Mouse (Mus musculus) fat pad, adult 2 months (tissue): ENCODE measurements at regions not wholly inside any gene's neighbourhood (a gene's known extent, or its start where the extent isn't known, plus 50 kb on each side); places are given as distances from the start of the nearest gene placed in this dataset.

Source experiments
- DNase-seq: peaks from one replicate; pipeline ENCODE4 v3.0.0-alpha.2; 2011; ENCODE audit warnings: low read depth, low spot score; ENCODE audit errors: extremely low read depth

DNA sequence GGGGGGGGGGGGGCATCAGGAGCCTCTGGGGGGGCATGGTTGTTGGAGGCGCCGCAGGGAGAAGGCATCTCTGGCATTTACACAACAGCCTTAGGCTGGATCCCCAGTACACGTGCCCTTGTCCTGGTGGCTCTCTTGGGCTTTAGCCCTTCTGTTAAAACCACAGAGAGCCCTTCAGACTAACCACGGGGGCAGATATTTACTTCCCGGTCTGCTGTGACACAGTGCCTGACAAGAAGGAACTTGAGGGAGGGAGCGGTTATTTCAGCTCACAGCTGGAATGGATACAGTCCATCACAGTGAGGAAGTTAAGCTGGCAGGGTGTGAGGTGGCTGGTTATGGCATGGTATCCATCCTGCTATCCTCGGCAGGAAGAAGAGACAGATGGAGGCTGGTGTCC, 71.0 kb upstream of the Gm11733 start:
- DNase-seq, result no peak

DNA sequence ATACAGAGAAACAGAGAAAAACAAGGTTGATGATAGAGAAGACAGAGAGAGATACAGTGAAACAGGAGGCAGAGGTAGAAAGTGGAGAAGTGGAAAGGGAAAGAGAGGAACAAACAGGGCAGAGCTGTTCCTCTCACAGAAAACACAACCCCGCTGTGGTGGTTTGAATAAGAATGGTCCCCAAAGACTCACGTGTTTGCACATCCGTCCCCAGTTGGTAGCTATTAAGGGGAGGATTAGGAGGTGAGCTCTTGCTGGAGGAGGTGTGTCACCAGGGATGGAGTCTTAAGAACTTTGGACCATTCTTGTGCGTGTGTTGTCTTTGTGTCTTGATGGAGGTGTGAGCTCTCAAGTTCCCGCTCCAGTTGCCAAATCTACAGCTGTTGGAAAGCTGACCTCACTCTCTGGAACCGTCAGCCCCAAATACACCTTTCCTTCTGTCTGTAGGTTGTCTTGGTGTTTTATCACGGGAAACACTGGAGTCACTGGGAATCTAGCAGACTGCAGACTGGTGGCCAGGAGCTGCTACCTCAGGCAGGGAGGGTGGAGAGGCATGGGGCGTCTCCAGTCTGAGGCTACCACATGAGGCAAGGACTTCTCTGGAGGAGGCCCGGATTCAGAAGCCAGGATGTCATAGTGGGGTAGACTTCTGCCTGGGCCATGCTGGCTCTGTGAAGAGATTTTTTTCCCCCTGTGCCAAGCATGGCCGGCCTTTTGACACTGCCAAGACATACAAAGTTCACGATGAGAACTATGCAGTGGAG, 70.0 kb upstream of the Gm11733 start:
- no peak for DNase-seq

DNA sequence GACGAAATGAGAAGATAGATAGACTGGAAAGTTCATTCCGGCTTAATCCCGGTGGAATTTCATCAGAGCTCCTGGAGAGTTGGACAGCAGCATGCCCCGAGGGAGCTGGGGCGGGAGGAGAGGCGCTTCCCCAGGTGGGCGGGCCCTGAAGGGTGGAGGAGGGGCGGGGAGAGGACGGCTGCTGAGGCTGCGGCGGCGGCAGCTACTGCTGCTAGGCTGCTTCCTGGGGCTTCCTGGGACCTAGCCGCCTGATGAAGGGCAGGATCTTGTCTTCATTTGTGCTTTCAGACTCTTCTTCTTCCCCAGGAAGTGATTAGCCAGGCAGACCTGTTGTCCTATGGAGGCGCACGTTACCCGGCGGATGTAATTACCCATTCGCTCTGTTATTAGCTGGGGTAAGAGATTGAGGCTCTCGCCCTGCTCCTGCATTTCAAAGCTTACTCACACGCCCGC, 69.3 kb upstream of the Gm11733 start:
- peak; percentile 31 for DNase-seq

DNA sequence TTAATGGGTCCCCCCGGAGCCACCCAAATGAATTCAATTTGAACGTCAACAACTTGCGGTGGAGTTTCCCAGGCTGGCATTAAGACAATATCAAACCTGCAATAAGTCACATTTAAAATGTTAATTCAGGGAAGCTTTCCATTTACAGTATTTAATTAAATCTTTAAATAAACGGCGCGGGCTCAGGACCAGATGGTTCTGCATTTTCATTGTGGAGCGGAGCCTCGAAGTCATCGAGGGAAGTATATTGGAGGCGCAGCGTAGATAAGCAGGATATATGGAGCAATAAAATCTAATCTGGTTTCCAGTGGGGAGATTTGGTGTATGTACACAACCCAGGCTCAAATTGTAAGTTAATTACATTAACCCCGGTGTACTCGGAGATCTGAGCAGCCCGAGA, 68.7 kb upstream of the Gm11733 start:
- no peak for DNase-seq

DNA sequence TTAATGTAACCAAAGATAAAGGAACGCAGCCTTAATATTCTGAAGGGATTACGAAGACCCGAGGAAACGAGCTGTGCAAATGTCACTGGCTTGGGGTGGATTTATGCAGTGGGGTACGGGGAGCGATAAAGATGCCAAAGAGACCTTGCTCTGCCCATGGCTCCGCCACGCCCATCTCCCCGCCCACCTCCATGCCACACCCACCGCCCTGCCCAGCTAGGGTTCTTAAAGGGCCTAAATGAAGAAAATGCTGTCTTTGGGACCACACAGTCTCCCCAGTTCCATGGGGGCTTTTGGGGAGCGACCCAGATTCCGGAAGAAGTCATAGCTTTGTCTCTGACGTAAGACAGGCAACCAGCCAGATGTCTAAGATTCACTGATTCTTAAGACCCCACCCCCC, 68.2 kb upstream of the Gm11733 start:
- no peak for DNase-seq

DNA sequence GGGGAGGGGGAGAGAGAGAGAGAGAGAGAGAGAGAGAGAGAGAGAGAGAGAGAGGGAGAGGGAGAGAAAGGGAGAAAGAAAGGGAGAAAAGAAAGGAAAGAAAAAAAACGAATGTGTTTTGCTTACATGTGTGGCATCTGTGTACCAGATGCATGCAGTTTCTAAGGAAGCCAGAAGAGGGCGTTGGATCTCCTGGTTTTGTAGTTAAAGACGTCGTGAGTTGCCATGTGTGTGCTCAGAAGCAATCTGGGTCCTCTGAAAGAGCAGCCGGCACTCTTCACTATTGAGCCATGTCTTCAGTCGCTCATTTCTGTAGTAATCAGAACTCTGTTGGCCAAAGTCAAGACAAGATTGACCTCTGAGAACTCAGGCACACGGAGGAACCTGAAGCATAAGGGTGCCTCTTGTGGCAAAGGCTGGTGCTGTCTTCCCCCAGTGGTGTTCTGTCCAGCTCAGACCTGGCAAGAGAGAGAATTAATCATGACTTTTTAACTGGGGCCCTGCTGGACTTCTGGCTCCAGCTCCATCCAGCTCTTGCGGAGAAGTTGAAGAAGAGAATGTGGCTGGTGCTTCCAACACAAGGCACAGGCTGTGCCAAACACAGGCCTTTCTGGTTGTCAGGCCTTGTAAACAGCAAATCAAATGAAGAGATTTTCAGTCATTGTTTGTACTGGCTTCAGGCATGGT, 67.0 kb upstream of the Gm11733 start:
- DNase-seq, result no peak

DNA sequence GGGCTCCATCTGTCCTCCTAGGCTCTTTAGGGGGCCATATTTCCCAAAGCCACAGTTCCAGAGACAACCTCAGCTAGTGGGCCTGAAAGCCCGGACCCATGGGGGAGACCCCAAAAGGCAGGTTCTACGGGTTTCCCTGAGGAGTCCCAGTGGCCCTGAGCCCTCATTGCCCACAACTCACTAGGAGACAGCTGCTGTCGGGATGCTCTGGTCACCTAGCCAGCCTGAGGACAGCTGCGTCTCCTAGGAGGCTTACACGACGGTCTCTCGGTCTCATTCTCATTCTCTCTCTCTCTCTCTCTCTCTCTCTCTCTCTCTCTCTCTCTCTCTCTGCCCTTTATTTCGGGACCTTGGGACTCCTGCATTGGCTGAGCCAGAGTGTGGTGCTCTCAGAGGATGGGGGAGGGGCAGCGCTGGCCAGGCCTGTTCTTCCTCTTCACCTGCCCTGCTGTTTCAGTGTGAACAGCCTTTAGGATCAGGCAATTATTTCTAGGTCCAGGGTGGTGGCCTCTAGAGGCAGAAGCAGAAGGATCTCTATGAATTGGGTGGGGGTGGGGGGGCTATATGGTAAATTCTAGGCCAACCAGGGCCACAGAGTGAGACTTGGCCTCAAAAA, 66.1 kb upstream of the Gm11733 start:
- DNase-seq, result no peak

DNA sequence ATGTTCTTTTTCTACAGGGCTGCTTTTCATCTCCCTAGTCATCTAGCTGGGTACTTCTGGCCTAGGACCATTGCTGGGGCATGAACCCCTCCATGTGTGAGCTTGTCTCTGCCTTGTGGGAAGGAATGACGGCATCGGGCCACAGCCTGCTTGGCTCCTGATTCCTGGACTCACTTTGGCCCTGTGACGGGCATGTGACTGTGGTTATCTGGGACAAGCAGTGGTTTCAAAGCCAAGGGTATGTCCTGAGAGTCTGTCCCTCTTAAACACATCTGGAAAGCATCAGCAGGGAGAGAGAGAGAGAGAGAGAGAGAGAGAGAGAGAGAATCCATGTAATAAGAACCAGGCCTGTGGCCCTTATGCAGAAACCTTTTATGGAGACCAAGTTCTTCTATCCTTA, 65.2 kb upstream of the Gm11733 start:
- DNase-seq, result no peak

DNA sequence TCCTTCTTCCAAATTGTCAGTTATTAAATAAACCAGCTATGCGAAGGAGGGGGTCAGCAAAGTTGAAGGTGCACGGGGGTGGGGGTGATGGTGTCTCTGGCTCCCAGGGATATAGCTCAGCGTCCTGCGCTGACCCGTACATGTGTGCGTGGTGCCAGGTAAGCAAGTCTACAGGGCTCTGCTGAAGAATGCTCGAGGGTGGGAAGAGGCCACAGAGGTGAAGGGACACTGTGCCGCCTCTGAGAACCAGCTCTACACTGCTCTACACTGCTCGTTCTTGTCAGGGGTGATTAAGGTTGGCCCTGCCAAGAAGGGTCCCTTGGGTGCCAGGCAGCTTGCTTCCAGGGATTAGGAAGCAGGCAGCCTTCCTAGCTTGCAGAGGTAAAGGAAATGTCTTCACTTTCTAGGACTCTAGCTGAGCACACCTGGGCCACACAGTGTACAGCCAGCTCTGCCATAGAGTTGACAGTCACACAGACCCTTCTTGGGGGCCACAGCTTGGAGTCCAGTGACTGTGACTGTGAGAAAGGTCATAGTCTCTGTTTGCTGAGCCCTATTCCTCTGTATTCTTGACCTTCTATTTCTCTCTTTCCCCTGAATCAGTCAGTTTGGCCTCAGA, 64.7 kb upstream of the Gm11733 start:
- no peak for DNase-seq

DNA sequence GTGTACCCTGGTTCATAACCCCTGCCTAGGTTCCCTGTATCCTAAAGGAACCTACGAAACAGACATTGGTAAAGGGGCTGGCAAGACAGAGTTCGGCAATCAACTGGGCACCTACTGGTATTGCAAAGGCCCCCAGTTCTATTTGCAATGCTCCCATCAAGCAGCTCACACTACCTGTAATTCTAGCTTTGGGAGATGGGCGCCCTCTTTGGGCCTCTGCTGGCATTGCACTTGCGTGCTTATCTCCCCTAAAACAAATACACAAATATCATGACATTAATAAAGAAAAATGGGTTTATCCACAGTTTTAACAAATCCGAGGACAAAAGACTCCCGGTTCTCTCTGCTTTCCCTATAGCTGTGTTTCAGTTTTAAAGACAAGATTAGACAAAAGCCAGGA, 61.5 kb upstream of the Gm11733 start:
- DNase-seq, result no peak

DNA sequence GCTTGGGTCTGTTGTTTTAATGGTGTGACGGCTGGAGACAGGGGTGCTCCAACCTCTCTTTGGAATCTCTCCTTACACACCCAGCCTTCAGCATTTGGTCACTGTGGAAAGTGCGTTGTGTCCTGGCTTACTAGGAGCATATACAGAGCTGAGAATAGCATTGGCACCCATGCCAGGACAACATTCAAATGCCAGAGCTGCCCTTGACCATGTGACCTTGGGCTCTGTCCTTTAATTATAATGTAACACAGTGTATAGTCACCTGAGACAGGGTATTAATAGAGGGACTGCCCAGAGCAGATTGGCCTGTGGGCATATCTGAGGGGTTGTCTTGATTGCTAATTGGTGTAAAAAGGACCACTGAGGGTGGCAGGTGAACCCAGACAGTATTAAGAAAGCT, 60.7 kb upstream of the Gm11733 start:
- no peak for DNase-seq

DNA sequence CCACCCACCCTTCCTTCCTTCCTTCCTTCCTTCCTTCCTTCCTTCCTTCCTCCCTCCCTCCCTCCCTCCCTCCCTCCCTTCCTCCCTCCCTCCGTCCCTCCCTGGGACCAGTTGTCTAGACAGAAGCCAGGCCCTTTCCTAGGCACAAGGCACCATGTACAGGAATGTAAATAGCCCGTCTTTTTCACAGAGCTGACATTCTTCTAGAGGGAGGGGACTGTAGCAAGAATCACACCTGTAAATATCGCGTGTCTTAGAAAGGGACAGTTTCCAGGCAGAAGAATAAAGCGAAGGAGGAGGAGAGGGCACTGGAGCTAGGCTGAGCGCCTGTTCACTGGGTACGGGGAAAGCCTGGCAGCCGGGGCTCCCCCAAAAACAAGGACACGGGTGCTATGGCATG, 58.7 kb upstream of the Gm11733 start:
- DNase-seq, result no peak

DNA sequence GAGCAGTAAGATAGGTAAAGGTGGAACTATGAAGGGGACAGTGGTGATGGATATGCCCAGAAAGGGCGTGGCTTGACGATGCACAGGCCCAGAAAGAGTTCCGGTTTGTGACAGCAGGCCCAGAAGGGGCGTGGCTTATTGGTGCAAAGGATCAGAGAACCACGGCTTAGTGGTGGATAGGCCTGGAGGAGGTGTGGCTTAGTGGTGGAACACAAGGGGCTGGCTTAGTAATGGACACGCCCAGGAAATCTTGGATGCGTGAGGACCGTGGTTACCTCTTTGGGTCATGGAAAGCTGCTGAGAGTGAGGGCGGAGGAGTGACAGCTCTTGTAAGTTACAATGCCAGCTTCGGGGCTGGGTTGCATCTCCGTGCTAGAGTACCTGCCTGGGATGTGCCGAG, 58.2 kb upstream of the Gm11733 start:
- DNase-seq, result no peak

DNA sequence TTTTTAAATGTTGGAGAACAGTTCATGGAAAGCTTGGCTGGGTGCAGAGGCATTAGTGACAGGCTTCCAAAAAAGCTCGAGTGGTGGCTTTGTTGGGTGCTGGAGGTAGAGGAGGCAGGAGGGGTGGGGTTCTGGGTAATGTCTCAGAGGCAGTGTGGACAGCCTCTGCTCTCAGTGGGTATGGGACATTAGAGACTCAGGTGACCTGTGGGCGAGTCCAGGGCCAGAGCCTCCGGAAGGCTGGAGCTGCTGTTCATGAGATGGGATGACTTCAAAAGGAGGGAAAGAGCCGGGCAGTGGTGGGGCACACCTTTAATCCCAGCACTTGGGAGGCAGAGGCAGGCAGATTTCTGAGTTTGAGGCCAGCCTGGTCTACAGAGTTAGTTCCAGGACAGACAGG, 57.5 kb upstream of the Gm11733 start:
- DNase-seq, result no peak

DNA sequence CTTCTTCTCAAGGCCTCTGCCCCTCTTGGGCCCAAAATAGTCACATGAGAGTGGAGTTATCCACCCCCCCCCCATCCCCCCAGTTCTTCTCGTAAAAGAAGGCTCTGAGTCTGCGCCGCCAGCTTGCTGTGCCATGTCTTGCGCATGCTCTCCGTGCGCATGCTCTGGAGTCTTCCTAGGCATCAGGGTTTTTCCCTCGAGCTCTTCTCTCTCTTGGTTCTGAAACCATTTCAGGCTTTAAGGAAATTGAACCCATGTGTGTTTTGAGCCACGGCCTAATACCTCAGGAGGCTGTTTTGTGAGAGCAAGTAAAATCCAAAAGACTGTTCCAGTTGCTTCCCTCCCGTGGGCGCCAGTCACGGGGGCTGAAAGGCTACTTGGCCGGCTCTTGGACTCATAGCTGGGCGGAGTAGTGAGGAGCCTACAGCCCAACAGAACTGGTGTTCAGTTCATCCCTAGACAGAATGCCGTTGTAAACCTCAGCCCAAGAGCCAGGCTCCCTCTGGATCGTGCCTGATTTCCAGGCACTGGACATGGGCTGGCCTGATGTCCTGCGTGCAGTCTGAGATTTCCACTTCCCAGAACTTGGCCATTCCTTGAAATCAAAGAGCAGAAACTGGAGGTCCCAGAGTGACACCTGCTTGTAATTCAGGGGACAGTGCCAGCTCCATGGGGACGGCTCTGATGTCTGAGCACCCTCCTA, 56.2 kb upstream of the Gm11733 start:
- no peak for DNase-seq

DNA sequence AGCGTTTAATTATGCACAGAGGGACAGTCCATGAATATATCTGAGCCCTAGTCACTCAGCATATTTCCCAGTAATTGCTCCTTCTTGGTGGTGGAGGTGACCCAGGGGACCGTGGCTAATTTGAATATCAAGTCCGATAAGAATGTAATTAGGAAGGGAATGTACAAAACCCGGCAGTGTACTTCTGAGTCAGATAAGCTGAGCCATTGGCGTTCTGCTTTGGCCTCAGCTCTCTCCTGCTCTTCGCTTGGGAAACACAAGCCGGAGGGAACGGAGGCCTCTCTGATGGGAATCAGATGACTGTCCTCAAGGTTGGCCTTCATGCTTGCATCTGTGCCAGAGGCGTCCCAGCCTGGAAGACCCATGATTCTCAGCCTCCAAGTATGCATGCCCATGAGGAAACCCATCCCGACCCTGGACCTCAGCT, 54.8 kb upstream of the Gm11733 start:
- DNase-seq, result no peak

DNA sequence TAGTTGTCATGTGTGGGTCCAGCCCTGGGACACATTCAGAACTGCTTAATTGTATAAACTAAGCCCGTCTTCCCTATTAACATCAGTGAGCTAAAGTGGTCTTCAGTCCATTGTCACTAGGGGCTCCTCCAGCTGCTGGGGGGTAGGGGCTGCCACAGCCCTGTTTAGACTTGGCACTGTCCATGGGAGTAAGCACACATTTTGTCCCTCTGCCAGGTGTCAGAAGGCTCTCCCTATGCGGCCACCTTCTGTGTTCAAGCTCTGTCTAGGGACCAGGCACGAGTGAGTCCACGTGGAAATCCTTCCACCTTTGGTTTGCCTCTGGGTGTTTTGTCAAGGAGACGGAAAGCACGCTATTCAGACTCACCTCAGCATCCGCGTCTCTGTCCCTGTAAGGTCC, 54.3 kb upstream of the Gm11733 start:
- no peak for DNase-seq

DNA sequence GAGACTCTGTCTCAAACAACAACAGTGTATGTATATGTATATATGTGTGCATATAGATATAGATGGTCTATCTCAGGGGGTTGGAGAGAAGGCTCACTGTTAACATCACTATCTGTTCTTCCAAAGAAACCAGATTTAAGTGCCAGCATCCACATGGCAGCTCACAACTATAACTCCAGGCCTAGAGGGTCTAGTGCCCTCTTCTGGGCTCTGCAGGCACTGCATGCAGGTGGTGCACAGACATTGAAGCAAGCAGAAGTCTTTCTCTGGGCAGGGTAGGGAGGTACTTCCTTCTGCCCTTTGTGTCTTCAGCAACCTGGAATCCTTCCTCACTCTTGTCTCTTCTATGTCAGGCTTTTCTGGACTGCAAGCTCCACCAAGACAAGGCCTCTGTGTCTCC, 50.1 kb upstream of the Gm11733 start:
- DNase-seq, result no peak
